Mouse (Mus musculus) hindbrain, embryonic 14.5 days (tissue): ENCODE results near the gene Plekha4. TPM values are rescaled to one million over a fixed set of nuclear protein-coding genes. Genes with fewer than 3 reads are reported as not detected.

ENCODE experiments used
- ATAC-seq: fragments of 200-750 bp; cut with Nextera tagmentation; 2 replicates; pipeline ENCODE4 v1.8.0; 2017; ENCODE audit warnings: moderate number of reproducible peaks, mild to moderate bottlenecking, moderate TSS enrichment, moderate library complexity; ENCODE audit not compliant: low FRiP score
- DNase-seq: peaks from one replicate; pipeline ENCODE4 v3.0.0-alpha.2; 2015; ENCODE audit warnings: low spot score
- H3K27ac ChIP-seq: fragments of 300-500 bp; sonication (generic); 2 replicates; pipeline ENCODE4 v1.5.1; 2014; ENCODE audit warnings: mild to moderate bottlenecking, moderate library complexity
- H3K27me3 ChIP-seq: fragments of 300-500 bp; sonication (generic); 2 replicates; pipeline ENCODE4 v1.6.1; 2014; ENCODE audit warnings: mild to moderate bottlenecking, low read length, mixed read lengths; ENCODE audit not compliant: control insufficient read depth, insufficient read depth
- H3K36me3 ChIP-seq: fragments of 300-500 bp; sonication (generic); replicated peaks from 2 replicates; pipeline ENCODE4 v1.6.1; 2014; ENCODE audit not compliant: control insufficient read depth, insufficient read depth
- H3K4me1 ChIP-seq: fragments of 300-500 bp; sonication (generic); replicated peaks from 2 replicates; pipeline ENCODE4 v1.6.1; 2014; ENCODE audit warnings: antibody characterized with exemption, low read length, mixed read lengths; ENCODE audit not compliant: control insufficient read depth, insufficient read depth
- H3K4me2 ChIP-seq: fragments of 300-500 bp; sonication (generic); replicated peaks from 2 replicates; pipeline ENCODE4 v1.6.1; 2014; ENCODE audit warnings: mild to moderate bottlenecking, moderate library complexity
- H3K4me3 ChIP-seq: fragments of 300-500 bp; sonication (generic); replicated peaks from 2 replicates; pipeline ENCODE4 v1.5.1; 2014; ENCODE audit warnings: mild to moderate bottlenecking, low read length
- H3K9ac ChIP-seq: fragments of 300-500 bp; sonication (generic); 2 replicates; pipeline ENCODE4 v1.6.1; 2014
- H3K9me3 ChIP-seq: fragments of 300-500 bp; sonication (generic); 2 replicates; pipeline ENCODE4 v1.6.1; 2016; ENCODE audit warnings: low read length; ENCODE audit not compliant: control insufficient read depth
- WGBS: fragments of 180-500 bp; shearing (Covaris S2); extraction: QIAGEN DNeasy Blood & Tissue Kit; methylation state at CpG from one replicate; pipeline ENCODE4 v1.1.7; 2014; 5-methylcytosine and 5-hydroxymethylcytosine counted together
- polyA plus RNA-seq: library from polyadenylated mRNA; unstranded; fragments of >200 nt; fragmentation: Nextera tagmentation; extraction: Ambion mirVana; gene quantifications from 2 replicates; pipeline ENCODE4 v1.2.1, GENCODE M21; 2014

Plekha4 gene
- polyA plus RNA-seq, 1 experiment from 2014 or later: 2.3 TPM

GRCm38 (mm10) chr7:45544525-45544924, 18.4 kb downstream of the Plekha4 start:
- Histone ChIP-seq H3K4me3 (no peak overlapping the region), H3K4me2 (no peak overlapping the region), H3K27me3 (no peaks in the 10 kb centered on the region), H3K4me1 (no peaks in the 10 kb centered on the region), H3K27ac (no peak overlapping the region), H3K9ac (no peak overlapping the region), H3K36me3 (no peaks in the 10 kb centered on the region), H3K9me3 (no peaks in the 10 kb centered on the region)
- DNase-seq (no peak), ATAC-seq (no peak)
- WGBS: 87% methylated on average over 1 of the region's 1 CpGs

- no peak for DNase-seq
- Histone ChIP-seq H3K36me3 (no peaks in the 10 kb centered on the region), H3K4me1 (no peaks in the 10 kb centered on the region), H3K4me3 (no peak overlapping the region), H3K27ac (no peak overlapping the region), H3K9ac (no peak overlapping the region), H3K9me3 (no peaks in the 10 kb centered on the region), H3K27me3 (no peaks in the 10 kb centered on the region), H3K4me2 (no peak overlapping the region)
- 87% methylated on average over 16 of the region's 16 CpGs for WGBS
- no peak for ATAC-seq
These were observed 23.7 kb downstream of the Plekha4 start for GRCm38 (mm10) chr7:45549641-45550436.

DNA sequence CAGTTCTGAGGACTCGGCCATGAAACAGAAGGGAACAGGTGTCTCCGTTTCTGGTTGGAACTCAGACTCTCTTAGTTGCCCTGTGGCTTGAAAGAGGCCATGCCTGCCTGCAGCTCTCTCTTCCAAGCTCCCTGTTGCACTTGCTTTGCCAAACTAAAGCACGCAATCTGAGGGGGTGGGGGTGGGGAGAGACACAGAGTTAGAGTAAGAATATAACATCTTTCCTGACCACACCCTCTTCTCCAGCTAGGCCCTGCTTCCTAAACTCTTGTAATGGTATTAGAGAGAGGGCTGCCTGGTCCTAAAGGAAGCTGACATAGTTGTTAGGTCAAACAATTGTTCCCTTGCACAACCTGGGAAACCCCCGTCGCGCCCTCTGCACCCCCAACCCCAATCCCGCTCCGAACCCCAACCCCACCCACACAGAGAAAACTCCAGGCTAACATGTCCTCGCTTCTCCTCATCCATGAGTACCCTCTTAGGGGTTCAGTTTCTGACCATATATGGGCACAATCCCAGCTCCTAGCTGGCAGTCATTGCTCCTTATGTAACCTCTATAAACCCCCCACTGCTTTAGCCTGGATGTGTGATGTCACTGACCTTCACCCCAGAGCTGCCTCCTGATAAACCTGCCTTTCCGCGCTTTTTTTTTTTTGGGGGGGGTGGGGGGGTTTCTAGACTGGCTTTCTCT, 24.8 kb downstream of the Plekha4 start:
- WGBS: 79% methylated on average over 11 of the region's 11 CpGs
- DNase-seq: no peak
- no peak overlapping the region for H3K4me2 ChIP-seq

GRCm38 (mm10) chr7:45551512-45551883, 25.4 kb downstream of the Plekha4 start:
- DNase-seq (no peak), ATAC-seq (no peak)
- WGBS: 87% methylated on average over 8 of the region's 8 CpGs

More for the DNA sequence above, 24.8 kb downstream of the Plekha4 start:
- no peaks in the 10 kb centered on the region for H3K36me3 ChIP-seq
- no peaks in the 10 kb centered on the region for H3K4me1 ChIP-seq
- no peaks in the 10 kb centered on the region for H3K9me3 ChIP-seq
- ATAC-seq: no peak
- H3K27ac ChIP-seq: no peak overlapping the region
- no peak overlapping the region for H3K4me3 ChIP-seq
- no peaks in the 10 kb centered on the region for H3K27me3 ChIP-seq
- no peak overlapping the region for H3K9ac ChIP-seq

DNA sequence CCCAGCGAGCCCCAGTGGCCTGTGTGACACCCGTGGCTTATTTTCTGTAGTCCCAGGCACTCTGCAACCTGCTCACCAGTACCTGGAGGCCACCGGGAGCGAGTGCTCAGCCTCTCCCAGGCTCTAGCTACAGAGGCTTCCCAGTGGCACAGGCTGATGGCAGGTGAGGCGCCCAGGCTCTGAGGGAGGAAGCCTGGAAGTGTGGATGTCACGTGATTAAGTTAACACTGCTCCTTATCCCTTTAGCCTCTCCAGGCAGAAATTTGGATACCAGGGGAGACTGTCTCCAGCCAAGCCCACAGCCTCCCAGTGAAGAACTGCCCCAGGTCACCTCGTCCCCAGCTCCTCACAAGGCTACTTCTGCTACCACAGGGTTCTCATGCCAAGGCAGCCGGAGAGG, 27.4 kb downstream of the Plekha4 start:
- Histone ChIP-seq H3K27ac (no peak overlapping the region), H3K27me3 (no peaks in the 10 kb centered on the region), H3K9me3 (no peaks in the 10 kb centered on the region), H3K9ac (no peak overlapping the region), H3K36me3 (no peaks in the 10 kb centered on the region), H3K4me3 (no peak overlapping the region), H3K4me2 (no peak overlapping the region), H3K4me1 (no peaks in the 10 kb centered on the region)
- ATAC-seq (no peak), DNase-seq (no peak)
- WGBS: 62% methylated on average over 8 of the region's 8 CpGs

More at GRCm38 (mm10) chr7:45551512-45551883, 25.4 kb downstream of the Plekha4 start:
- Histone ChIP-seq H3K9me3 (no peaks in the 10 kb centered on the region), H3K36me3 (no peaks in the 10 kb centered on the region), H3K27ac (no peak overlapping the region), H3K27me3 (no peaks in the 10 kb centered on the region), H3K4me2 (no peak overlapping the region), H3K4me1 (no peaks in the 10 kb centered on the region), H3K4me3 (no peak overlapping the region), H3K9ac (no peak overlapping the region)

DNA sequence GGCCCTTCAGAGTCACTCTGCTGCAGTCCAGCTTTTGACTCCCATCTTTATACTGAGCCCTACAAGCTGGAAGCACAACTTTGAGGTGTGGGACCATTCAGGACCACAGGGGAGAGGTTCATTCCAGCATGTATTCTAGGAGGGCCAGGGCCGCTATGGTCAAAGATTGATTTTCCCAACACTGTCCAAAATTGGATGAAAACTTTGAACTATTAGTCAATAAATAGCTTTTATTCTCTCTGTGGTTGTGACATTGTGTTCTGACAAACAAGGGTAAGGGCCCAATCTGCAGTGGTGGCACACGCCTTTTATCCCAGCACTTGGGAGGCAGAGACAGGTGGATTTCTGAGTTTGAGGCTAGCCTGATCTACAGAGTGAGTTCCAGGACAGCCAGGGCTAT, 27.9 kb downstream of the Plekha4 start:
- H3K4me3 ChIP-seq: no peak overlapping the region
- H3K27me3 ChIP-seq: no peaks in the 10 kb centered on the region
- H3K36me3 ChIP-seq: no peaks in the 10 kb centered on the region
- no peaks in the 10 kb centered on the region for H3K4me1 ChIP-seq
- no peaks in the 10 kb centered on the region for H3K9me3 ChIP-seq
- ATAC-seq (no peak), DNase-seq (no peak)
- no peak overlapping the region for H3K27ac ChIP-seq
- WGBS: 95% methylated on average over 2 of the region's 2 CpGs
- H3K9ac ChIP-seq: no peak overlapping the region
- H3K4me2 ChIP-seq: no peak overlapping the region

GRCm38 (mm10) chr7:45554744-45555143, 28.6 kb downstream of the Plekha4 start, which contains the start of gene Hsd17b14:
TSS of gene Hsd17b14 (plus strand) at chr7:45554893.
- DNase-seq: no peak
- H3K36me3 ChIP-seq: no peaks in the 10 kb centered on the region
- H3K4me1 ChIP-seq: no peaks in the 10 kb centered on the region
- no peaks in the 10 kb centered on the region for H3K27me3 ChIP-seq
- no peak within 1 kb of the TSS for H3K4me2 ChIP-seq
- no peak for ATAC-seq
- 45% methylated on average over 8 of the region's 8 CpGs for WGBS
- H3K4me3 ChIP-seq: no peak within 1 kb of the TSS
- no peaks in the 10 kb centered on the region for H3K9me3 ChIP-seq
- H3K9ac ChIP-seq: no peak within 1 kb of the TSS
- H3K27ac ChIP-seq: no peak within 1 kb of the TSS

- H3K4me2 ChIP-seq: no peak overlapping the region
- ATAC-seq (no peak), DNase-seq (peak; percentile 78)
- H3K27ac ChIP-seq: no peak overlapping the region
- no peaks in the 10 kb centered on the region for H3K36me3 ChIP-seq
- no peaks in the 10 kb centered on the region for H3K9me3 ChIP-seq
- no peaks in the 10 kb centered on the region for H3K4me1 ChIP-seq
- 24% methylated on average over 8 of the region's 8 CpGs for WGBS
- no peak overlapping the region for H3K9ac ChIP-seq
- H3K4me3 ChIP-seq: no peak overlapping the region
- no peaks in the 10 kb centered on the region for H3K27me3 ChIP-seq
These were observed 29.7 kb downstream of the Plekha4 start for GRCm38 (mm10) chr7:45555787-45556186.

DNA sequence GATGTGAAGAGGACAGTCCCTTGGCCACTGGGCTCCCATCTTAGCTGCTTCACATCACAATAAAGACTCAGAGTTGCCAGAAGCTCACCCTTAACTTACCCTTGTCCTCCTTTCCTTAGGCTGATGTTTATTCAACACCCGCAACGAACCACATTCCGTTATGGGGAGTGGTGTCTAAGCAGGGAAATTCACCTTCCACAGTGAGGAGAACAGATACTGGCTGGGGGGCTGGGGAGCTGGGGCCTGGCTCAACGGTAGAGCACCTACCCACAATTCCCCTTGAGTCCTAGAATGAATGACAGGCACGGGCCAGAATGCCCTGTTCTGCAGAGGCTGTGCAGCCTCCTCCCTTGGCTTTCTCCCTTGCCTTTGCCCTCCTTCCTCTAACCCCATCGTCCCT, 32.8 kb downstream of the Plekha4 start:
- H3K9ac ChIP-seq: no peak overlapping the region
- no peak overlapping the region for H3K4me2 ChIP-seq
- no peaks in the 10 kb centered on the region for H3K36me3 ChIP-seq
- 63% methylated on average over 6 of the region's 6 CpGs for WGBS
- 0 out of 2 replicates have a peak, but pooled peaks cover 2% of the 10 kb centered on the region for H3K4me1 ChIP-seq
- DNase-seq: no peak
- no peaks in the 10 kb centered on the region for H3K9me3 ChIP-seq
- no peaks in the 10 kb centered on the region for H3K27me3 ChIP-seq
- H3K27ac ChIP-seq: no peak overlapping the region
- H3K4me3 ChIP-seq: no peak overlapping the region
- no peak for ATAC-seq
